Mouse (Mus musculus) limb, embryonic 11.5 days (tissue): Measurements from ENCODE around the gene Rad18. TPM values are rescaled to one million over a fixed set of nuclear protein-coding genes. Genes with fewer than 3 reads are reported as not detected.

Experiments used
- ATAC-seq: fragments of 200-750 bp; cut with Nextera tagmentation; 2 replicates; pipeline ENCODE4 v1.8.0; 2017; ENCODE audit warnings: low read depth; ENCODE audit not compliant: insufficient number of reproducible peaks, low FRiP score, low TSS enrichment
- DNase-seq: peaks from one replicate; pipeline ENCODE4 v3.0.0-alpha.2; 2015; ENCODE audit warnings: low spot score
- H3K27ac ChIP-seq: fragments of 300-500 bp; sonication (generic); replicated peaks from 2 replicates; pipeline ENCODE4 v1.5.1; 2014; ENCODE audit warnings: low read depth, mild to moderate bottlenecking, low read length
- H3K27me3 ChIP-seq: fragments of 300-500 bp; sonication (generic); 2 replicates; pipeline ENCODE4 v1.6.1; 2014; ENCODE audit warnings: mild to moderate bottlenecking, low read length, mixed read lengths; ENCODE audit not compliant: control insufficient read depth, insufficient read depth
- H3K36me3 ChIP-seq: fragments of 300-500 bp; sonication (generic); 2 replicates; pipeline ENCODE4 v1.6.1; 2014; ENCODE audit warnings: mild to moderate bottlenecking, low read length, moderate library complexity, mixed read lengths; ENCODE audit not compliant: control insufficient read depth, insufficient read depth
- H3K4me1 ChIP-seq: fragments of 300-500 bp; sonication (generic); 2 replicates; pipeline ENCODE4 v1.6.1; 2014; ENCODE audit warnings: low read length, mixed read lengths; ENCODE audit not compliant: control insufficient read depth, insufficient read depth
- H3K4me2 ChIP-seq: fragments of 300-500 bp; sonication (generic); 2 replicates; pipeline ENCODE4 v1.6.1; 2014; ENCODE audit warnings: low read depth, mild to moderate bottlenecking, moderate library complexity; ENCODE audit not compliant: severe bottlenecking
- H3K4me3 ChIP-seq: fragments of 300-500 bp; sonication (generic); 2 replicates; pipeline ENCODE4 v1.5.1; 2014; ENCODE audit warnings: low read depth, low read length
- H3K9ac ChIP-seq: fragments of 300-500 bp; sonication (generic); 2 replicates; pipeline ENCODE4 v1.6.1; 2014; ENCODE audit warnings: mild to moderate bottlenecking, low read length
- H3K9me3 ChIP-seq: fragments of 300-500 bp; sonication (generic); 2 replicates; pipeline ENCODE4 v1.6.1; 2016; ENCODE audit warnings: low read length; ENCODE audit not compliant: control insufficient read depth
- WGBS: fragments of 180-500 bp; shearing (Covaris S2); extraction: QIAGEN DNeasy Blood & Tissue Kit; methylation state at CpG from one replicate; pipeline ENCODE4 v1.1.7; 2014; 5-methylcytosine and 5-hydroxymethylcytosine counted together
- polyA plus RNA-seq: library from polyadenylated mRNA; unstranded; fragments of >200 nt; fragmentation: Nextera tagmentation; extraction: Ambion mirVana; gene quantifications from 2 replicates; pipeline ENCODE4 v1.2.1, GENCODE M21; 2014

Gene Rad18
- polyA plus RNA-seq, 1 experiment from 2014 or later, result 43.2 TPM

DNA sequence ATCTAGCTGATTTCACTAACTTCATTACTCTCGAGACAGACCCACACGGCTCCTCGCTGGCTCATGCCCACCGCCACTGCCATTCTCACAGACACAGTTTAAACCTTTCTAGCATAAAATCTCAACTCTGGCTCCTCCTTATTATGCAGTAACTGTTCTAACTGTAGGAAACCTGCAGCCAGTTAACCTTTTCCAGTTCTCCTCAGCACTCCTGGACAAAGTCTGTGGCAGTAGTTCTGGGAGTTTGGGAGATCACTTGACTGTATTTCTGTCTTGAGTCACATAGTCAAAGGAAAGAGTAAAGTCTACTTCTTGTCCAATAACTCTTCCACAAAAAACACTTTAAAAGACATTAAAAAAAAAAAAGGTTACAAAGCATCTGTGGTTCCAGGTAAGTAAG lies 66.2 kb downstream of the Rad18 start:
- H3K27me3 ChIP-seq, result no peaks in the 10 kb centered on the region
- H3K4me1 ChIP-seq, result no peaks in the 10 kb centered on the region
- no peak for DNase-seq
- H3K27ac ChIP-seq, result no peak overlapping the region
- H3K9me3 ChIP-seq, result no peaks in the 10 kb centered on the region
- ATAC-seq, result no peak
- 94% methylated on average over 4 of the region's 4 CpGs for WGBS
- peaks cover 2% of the 10 kb centered on the region; the same call in 1 of the 2 replicates for H3K36me3 ChIP-seq
- H3K4me3 ChIP-seq, result no peak overlapping the region
- H3K4me2 ChIP-seq, result no peak overlapping the region
- no peak overlapping the region for H3K9ac ChIP-seq

DNA sequence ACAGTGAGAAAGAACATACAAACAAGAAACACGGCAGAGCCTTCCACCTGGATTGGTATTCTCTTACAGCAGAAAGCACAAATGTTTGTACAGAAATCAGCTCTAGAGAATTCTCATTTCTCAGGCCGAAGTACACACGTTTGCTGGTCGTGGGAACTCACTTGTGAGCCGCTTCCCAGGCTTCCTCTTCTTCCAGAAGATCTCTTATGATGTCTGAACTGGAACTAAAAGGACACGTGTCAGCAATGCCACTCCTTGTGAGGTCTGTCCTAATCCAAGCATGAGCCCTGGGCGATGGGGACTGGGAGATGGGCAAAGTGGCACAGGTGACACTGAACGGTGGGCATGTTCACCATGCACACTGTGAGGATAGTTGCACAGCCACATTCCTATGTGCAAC lies 68.2 kb downstream of the Rad18 start:
- Histone ChIP-seq H3K4me2 (no peak overlapping the region), H3K4me3 (no peak overlapping the region), H3K27me3 (no peaks in the 10 kb centered on the region), H3K9ac (no peak overlapping the region), H3K36me3 (peaks cover 2% of the 10 kb centered on the region; the same call in 1 of the 2 replicates), H3K4me1 (no peaks in the 10 kb centered on the region), H3K27ac (no peak overlapping the region), H3K9me3 (no peaks in the 10 kb centered on the region)
- 90% methylated on average over 8 of the region's 8 CpGs for WGBS
- DNase-seq (no peak), ATAC-seq (no peak)

DNA sequence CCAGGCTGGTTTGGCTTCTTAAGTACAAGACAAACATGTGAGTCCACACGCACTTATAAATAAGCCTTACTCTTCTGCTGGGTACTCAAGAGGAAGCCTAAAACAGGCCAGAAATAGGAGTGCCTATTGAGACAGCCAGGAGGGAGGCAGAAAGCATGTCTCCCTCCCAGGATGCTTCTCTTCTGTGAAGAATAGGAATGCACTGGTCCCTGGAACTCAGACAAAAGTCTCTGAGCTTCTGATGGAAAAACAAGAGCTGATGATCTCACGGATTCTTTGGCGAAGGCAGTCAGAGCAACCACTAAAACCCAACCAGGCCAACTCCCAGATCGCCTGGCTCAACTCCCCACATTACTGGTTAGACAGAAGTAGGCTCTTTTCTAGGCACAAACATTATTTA lies 74.2 kb downstream of the Rad18 start:
- H3K9me3 ChIP-seq, result no peaks in the 10 kb centered on the region
- no peak overlapping the region for H3K4me2 ChIP-seq
- no peaks in the 10 kb centered on the region for H3K27me3 ChIP-seq
- H3K4me3 ChIP-seq, result no peak overlapping the region
- 91% methylated on average over 4 of the region's 4 CpGs for WGBS
- H3K27ac ChIP-seq, result no peak overlapping the region
- no peaks in the 10 kb centered on the region for H3K36me3 ChIP-seq
- DNase-seq (no peak), ATAC-seq (no peak)
- no peaks in the 10 kb centered on the region for H3K4me1 ChIP-seq
- no peak overlapping the region for H3K9ac ChIP-seq

DNA sequence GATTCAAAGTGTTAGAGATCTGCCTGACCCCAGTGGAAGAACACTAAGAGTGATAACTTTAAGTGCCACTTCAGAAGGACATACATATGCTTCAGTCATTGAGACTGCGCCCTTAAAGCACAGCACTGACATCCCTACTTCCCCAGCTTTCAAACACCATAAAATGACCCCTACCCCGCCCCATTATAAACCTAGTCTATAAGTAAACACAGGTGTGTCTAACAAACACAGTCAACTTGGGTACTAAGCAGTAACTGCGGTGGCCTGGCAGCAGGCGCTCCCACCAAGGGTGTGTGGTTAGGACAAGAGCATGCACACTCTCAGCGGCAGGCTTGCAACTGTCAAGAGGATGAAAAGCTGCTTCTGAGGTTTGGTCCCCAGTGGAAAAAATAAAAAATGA lies 76.5 kb downstream of the Rad18 start:
- DNase-seq (no peak), ATAC-seq (no peak)
- Histone ChIP-seq H3K4me1 (no peaks in the 10 kb centered on the region), H3K4me2 (no peak overlapping the region), H3K36me3 (no peaks in the 10 kb centered on the region), H3K27me3 (no peaks in the 10 kb centered on the region), H3K27ac (no peak overlapping the region), H3K9me3 (no peaks in the 10 kb centered on the region), H3K9ac (no peak overlapping the region), H3K4me3 (no peak overlapping the region)
- WGBS, result 67% methylated on average over 5 of the region's 5 CpGs

DNA sequence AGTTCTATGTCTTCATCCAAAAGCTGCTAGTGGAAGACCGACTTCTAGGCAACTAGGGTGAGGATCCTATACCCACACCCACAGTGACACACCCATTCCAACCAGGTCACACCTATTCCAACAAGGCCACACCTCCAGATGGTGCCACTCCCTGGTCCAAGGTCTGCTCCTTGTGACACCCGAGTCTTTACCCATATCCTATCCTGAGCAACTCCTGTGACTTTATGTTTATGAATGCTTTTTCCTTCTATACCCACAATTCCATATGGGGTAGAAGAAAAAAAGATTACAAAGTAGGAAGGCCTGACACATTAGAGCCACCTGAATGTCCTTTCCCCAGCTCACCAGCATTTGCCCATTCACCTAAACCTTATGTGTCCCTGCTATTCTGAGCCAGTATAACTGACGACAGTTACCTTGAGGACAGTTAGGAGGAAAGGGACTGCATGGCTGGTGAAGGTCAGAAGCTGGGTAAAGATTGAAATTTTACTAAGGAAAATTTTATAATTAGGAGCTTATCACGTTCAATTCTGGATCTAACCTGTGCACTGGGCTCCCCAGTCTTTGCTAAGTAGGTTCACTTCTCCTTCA lies 78.7 kb downstream of the Rad18 start:
- no peaks in the 10 kb centered on the region for H3K9me3 ChIP-seq
- ATAC-seq (no peak), DNase-seq (no peak)
- no peaks in the 10 kb centered on the region for H3K4me1 ChIP-seq
- H3K27me3 ChIP-seq, result no peaks in the 10 kb centered on the region
- no peak overlapping the region for H3K9ac ChIP-seq
- H3K4me2 ChIP-seq, result no peak overlapping the region
- H3K4me3 ChIP-seq, result no peak overlapping the region
- WGBS, result 90% methylated on average over 4 of the region's 4 CpGs
- no peaks in the 10 kb centered on the region for H3K36me3 ChIP-seq
- no peak overlapping the region for H3K27ac ChIP-seq

DNA sequence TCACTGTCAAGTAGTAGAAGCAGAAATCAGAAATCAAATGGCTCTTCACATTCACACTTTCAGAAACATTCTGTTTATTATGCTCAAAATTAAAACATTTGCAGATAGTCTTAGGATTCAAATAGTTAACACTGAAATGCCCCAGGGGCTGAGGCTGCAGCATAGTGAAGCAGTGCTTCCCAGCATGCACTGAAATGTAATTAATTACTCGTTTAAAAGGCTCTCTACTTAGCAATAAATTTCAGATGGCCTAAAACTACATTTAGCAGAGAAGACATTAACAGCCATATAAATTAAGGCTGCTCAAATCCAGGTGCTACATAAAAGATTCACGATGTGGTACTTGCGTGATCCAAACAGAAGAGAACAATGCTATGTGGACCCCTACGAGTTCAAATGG lies 87.5 kb downstream of the Rad18 start:
- no peaks in the 10 kb centered on the region for H3K36me3 ChIP-seq
- H3K9ac ChIP-seq, result no peak overlapping the region
- DNase-seq, result no peak
- no peak for ATAC-seq
- H3K27me3 ChIP-seq, result no peaks in the 10 kb centered on the region
- WGBS, result 30% methylated on average over 4 of the region's 4 CpGs
- H3K4me3 ChIP-seq, result no peak overlapping the region
- no peaks in the 10 kb centered on the region for H3K4me1 ChIP-seq
- no peaks in the 10 kb centered on the region for H3K9me3 ChIP-seq
- H3K4me2 ChIP-seq, result no peak overlapping the region
- no peak overlapping the region for H3K27ac ChIP-seq

DNA sequence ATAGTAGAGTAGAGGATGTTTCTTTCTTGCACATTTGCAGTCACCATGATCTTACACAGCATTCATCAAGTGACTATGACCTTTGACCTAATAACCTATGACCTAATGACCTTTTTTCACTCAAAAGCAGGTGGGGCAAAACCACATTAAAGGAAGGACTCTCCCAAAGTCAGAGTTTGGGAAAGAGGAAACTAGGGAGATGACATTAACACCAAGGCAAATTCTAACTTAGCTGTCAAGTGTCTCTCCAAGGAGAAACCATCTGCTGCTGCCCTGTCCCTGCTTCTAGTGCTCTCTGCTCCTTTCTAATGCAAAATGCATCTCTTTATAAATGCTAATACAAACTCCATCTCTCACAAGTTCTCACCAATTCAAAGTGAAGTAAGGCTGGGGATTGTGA lies 92.6 kb downstream of the Rad18 start:
- Histone ChIP-seq H3K4me1 (no peaks in the 10 kb centered on the region), H3K9ac (no peak overlapping the region), H3K36me3 (no peaks in the 10 kb centered on the region), H3K4me2 (no peak overlapping the region), H3K4me3 (no peak overlapping the region), H3K27me3 (no peaks in the 10 kb centered on the region), H3K27ac (no peak overlapping the region), H3K9me3 (no peaks in the 10 kb centered on the region)
- DNase-seq (no peak), ATAC-seq (no peak)

DNA sequence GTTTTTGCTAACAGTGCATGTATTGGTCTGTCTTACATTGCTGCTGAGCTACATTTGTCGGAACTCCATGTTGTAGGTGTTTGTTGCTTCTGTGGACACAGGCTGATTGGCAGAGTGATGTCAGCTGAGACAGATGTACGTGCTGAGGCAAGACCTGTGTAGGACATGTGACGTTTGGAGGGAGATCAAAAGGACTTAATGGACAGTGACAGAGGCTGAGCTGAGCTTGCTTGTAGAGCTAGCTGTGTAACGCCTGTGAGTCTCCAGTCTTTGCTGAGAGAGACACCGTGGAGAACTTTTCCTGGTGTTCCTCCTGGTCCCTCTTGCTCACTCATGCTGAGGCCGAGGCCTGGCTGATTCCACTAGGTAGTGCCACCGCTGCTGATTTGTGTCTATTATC lies 101.5 kb downstream of the Rad18 start:
- no peak overlapping the region for H3K4me2 ChIP-seq
- no peak overlapping the region for H3K9ac ChIP-seq
- no peak overlapping the region for H3K27ac ChIP-seq
- H3K9me3 ChIP-seq, result no peaks in the 10 kb centered on the region
- H3K4me1 ChIP-seq, result no peaks in the 10 kb centered on the region
- WGBS, result 84% methylated on average over 7 of the region's 7 CpGs
- H3K36me3 ChIP-seq, result no peaks in the 10 kb centered on the region
- no peaks in the 10 kb centered on the region for H3K27me3 ChIP-seq
- H3K4me3 ChIP-seq, result no peak overlapping the region
- ATAC-seq (no peak), DNase-seq (no peak)

DNA sequence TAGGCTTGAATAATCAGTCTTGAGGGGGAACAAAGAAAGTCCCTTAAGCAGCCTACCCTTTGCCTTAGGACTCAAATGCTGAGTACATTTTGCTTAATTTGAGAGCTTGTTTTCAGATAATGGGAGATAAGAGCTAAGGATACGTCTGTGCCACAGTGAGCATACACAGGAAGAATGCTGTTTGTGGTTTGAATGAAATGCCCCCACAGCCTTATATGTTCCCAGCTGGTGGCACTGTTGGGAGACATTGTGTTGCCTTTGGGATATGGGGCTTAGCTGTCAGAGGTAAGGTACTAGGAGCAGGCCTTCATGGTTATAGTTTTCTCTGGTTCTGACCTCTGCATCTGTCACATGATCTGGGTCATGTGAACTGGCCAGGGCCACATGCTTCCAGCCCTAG lies 108.6 kb downstream of the Rad18 start:
- Histone ChIP-seq H3K27ac (no peak overlapping the region), H3K4me2 (no peak overlapping the region), H3K36me3 (no peaks in the 10 kb centered on the region), H3K27me3 (no peaks in the 10 kb centered on the region), H3K4me3 (no peak overlapping the region), H3K4me1 (no peaks in the 10 kb centered on the region), H3K9ac (no peak overlapping the region), H3K9me3 (no peaks in the 10 kb centered on the region)
- DNase-seq (no peak), ATAC-seq (no peak)
- 76% methylated on average over 1 of the region's 1 CpGs for WGBS
